Mouse (Mus musculus) right cerebral cortex, postnatal 36 days (tissue): ENCODE results near the gene Meig1.
"Not testable (repeated sequence)": the region's sequence is repeated elsewhere in the genome, so short reads cannot be mapped to it uniquely, and the experiment has no call there.

Source experiments
- DNase-seq, 2 experiments: peaks; one replicate each; pipeline ENCODE4 v3.0.0; 2022; ENCODE audit warnings: low spot score in 2 of 2, mixed read lengths in 1 of 2

Meig1 gene

GRCm38 (mm10) chr2:3422548-3422947 lies at the start of gene Meig1:
Gene Meig1 (minus strand): TSS chr2:3422648.
- no peak for DNase-seq

GRCm38 (mm10) chr2:3456590-3456989 lies 34.1 kb upstream of the Meig1 start:
- no peak for DNase-seq

- no peak for DNase-seq
Observed at GRCm38 (mm10) chr2:3453096-3453495, 30.6 kb upstream of the Meig1 start.

- peak; percentile 43 to 63 for DNase-seq
Observed at GRCm38 (mm10) chr2:3449431-3449830, 27.0 kb upstream of the Meig1 start.

GRCm38 (mm10) chr2:3445984-3446383 lies 23.5 kb upstream of the Meig1 start:
- no peak for DNase-seq

- DNase-seq = no peak
Observed at GRCm38 (mm10) chr2:3444206-3444605, 21.8 kb upstream of the Meig1 start.

GRCm38 (mm10) chr2:3437956-3438355 lies 15.5 kb upstream of the Meig1 start:
- no peak for DNase-seq

GRCm38 (mm10) chr2:3435369-3436061 lies 13.1 kb upstream of the Meig1 start:
- DNase-seq = no peak

- DNase-seq = no peak
Observed at GRCm38 (mm10) chr2:3430956-3431355, 8.5 kb upstream of the Meig1 start.

- no peak for DNase-seq
Observed at GRCm38 (mm10) chr2:3424579-3424910, 2.1 kb upstream of the Meig1 start.

- peak; percentile 88 to 94 for DNase-seq
Observed at GRCm38 (mm10) chr2:3423841-3424578, 1.6 kb upstream of the Meig1 start, which contains the start of gene Dclre1c. Gene Dclre1c (plus strand): TSS chr2:3424131.

- DNase-seq = no peak
Observed at GRCm38 (mm10) chr2:3420157-3420556, 2.3 kb downstream of the Meig1 start.

- peak; percentile 93 to 95 for DNase-seq
Observed at GRCm38 (mm10) chr2:3418883-3419431, 3.5 kb downstream of the Meig1 start.

GRCm38 (mm10) chr2:3415676-3416075 lies 6.8 kb downstream of the Meig1 start:
- no peak for DNase-seq

- DNase-seq = peak; percentile 34 to 45
Observed at GRCm38 (mm10) chr2:3414241-3414640, 8.2 kb downstream of the Meig1 start.

- no peak for DNase-seq
Observed at GRCm38 (mm10) chr2:3407756-3408155, 14.7 kb downstream of the Meig1 start.

- DNase-seq = no peak
Observed at GRCm38 (mm10) chr2:3405981-3406380, 16.5 kb downstream of the Meig1 start.

GRCm38 (mm10) chr2:3397110-3397509 lies 25.3 kb downstream of the Meig1 start, which contains the start of gene Olah:
Gene Olah (minus strand): TSS chr2:3397210.
- not testable (repeated sequence) for DNase-seq

- no peak for DNase-seq
Observed at GRCm38 (mm10) chr2:3391945-3392344, 30.5 kb downstream of the Meig1 start.

GRCm38 (mm10) chr2:3387105-3387860 lies 35.2 kb downstream of the Meig1 start:
- DNase-seq = no peak

- no peak for DNase-seq
Observed at GRCm38 (mm10) chr2:3365127-3365526, 57.3 kb downstream of the Meig1 start.

- no peak for DNase-seq
Observed at GRCm38 (mm10) chr2:3361067-3361466, 61.4 kb downstream of the Meig1 start.
